Mouse (Mus musculus) cerebellum, postnatal 14 days (tissue): ENCODE results near the gene Hamp.

ENCODE experiments used
- DNase-seq, 2 experiments: peaks; one replicate each; pipeline ENCODE4 v3.0.0; 2021; ENCODE audit warnings: mixed read lengths in 2 of 2

Hamp gene

GRCm38 (mm10) chr7:30943909-30944635 lies at the start of gene Hamp:
TSS of gene Hamp (minus strand) at chr7:30944032.
- DNase-seq: no peak

GRCm38 (mm10) chr7:30992148-30992547 lies 48.3 kb upstream of the Hamp start:
- DNase-seq: no peak

GRCm38 (mm10) chr7:30988519-30989162 lies 44.8 kb upstream of the Hamp start:
- no peak for DNase-seq

DNA sequence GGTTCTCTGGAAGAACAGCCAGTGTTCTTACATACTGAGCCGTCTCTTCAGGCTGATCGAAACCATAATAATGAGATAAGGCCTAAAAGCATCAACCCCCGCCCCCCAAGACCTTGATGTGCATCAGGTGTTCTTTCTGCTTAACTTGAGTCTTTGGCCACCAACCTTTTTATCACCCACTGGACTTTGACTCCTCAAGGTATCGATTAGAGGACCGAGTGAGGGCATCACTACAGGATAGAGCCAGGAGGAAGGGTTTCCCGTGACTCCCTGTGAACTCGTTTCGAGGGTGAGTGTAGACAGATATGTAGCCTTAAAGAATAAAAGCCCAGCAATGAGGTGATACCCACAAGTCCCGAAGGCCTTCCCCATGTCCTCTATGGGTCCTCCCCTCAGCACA lies 41.5 kb upstream of the Hamp start:
- DNase-seq: no peak

GRCm38 (mm10) chr7:30981703-30982102 lies 37.9 kb upstream of the Hamp start:
- DNase-seq: no peak

DNA sequence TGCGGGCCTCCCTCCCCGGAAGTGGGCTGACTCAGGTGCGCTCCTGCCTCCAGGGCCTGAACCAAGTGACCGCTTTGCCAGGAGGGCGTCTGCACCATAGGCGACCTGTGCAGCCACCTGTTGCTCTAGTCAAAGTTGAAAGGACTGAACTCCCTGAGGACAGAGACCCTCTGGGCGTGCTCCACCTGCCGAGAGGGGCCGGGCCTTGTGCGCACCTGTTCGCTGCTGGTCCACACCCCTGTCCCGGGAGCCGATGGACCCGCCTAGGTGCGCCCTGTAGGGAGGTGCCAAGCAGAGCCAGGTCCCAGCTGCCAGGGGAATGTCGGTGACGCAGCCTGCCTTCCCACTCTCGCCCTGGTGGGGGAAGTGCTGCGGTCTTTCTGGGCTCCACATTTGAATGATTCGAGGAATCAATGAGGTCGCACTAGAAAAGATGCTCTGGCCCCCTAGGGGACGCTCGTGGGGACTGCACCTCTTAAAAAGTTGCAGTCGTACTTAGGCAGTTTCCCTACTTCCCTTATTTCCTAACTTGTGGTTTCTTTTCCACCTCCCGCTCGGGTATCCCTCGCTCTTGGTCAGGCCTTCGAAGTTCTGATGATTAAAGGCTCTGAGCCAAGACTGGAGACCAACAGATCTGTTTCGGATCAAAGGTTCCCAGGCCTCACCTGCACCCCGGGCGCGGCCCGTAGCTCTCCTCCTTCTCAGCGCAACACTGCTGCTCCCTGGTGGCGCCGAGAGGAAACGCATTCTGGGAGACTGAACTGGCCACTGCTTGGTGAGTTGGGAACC lies 29.9 kb upstream of the Hamp start, which contains the start of gene Fam187b:
Fam187b (plus strand) TSS at position 290 of the 789 bp plus-strand sequence.
- DNase-seq: peak; percentile 91 to 93

DNA sequence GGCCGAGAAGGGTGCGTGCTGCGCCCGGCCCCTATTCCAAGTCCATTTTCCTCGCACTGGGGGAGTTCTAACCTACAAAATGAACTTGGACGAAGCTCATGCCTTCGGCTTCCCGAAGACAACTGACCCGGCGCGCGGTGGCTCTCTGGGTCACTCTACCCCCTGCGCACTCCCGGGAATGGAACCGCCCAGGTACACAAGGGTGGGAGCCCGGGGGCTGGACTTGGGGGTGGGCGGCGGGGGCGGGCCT lies 29.3 kb upstream of the Hamp start, which contains the start of gene Lsr:
Lsr (minus strand) TSS at position 214 of the 250 bp plus-strand sequence.
- DNase-seq: no peak

DNA sequence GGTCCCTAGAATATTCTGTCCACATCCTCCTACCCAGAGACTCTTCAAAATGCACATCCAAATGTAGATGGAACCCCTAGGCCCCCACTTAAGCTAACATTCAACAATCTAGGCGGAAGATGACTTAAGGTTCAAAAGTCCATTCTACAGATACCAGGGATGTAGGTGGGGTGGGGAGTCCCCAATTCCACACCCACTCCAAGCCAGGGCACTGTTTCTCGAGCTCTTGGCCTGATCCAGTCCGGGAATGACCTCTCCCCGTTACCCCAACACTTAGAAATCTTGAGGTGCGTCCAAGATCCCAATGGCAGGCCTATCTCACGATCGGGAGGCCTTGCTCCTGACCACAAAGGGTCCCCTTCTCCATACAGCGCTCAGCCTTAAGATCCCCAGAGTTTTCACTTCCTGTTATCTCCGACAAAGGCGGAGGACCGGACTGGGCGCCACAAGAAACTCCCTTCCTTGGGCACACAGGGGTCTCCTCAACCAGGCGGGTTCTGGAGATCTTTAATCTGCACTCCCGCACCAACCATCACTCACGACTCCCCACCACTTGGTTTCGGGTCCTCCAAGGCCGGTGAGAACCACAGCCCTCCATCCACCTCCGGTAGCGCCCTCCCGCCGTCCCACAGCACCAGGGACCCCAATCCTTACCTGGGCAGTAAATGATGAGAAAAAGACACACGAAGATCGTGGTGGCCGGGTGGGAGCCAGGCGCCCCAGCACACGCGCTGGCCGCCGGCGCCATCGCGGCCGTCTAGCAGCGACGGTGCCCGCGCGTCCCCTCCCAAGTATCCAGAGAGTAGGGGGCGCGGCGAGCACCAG lies 28.8 kb upstream of the Hamp start:
- DNase-seq: no peak

DNA sequence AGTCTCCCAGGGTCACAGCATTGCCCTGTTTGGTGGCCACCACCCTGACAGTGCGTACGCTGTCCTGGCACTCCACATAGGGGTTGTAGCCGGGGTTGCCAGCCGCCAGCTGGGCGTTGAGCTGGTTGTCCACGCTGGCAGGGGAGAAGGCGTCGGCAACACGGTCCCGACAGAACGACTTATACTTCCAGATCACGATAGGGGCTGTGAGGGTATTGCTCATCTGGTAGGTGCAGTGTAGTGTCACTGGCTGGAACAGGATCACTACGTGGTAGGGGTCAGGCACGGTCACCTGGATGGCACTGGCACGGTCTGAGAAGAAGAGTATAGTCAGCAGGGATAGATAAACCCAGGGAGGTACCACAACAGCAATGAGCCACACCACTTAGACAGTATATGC lies 28.1 kb upstream of the Hamp start:
- no peak for DNase-seq

DNA sequence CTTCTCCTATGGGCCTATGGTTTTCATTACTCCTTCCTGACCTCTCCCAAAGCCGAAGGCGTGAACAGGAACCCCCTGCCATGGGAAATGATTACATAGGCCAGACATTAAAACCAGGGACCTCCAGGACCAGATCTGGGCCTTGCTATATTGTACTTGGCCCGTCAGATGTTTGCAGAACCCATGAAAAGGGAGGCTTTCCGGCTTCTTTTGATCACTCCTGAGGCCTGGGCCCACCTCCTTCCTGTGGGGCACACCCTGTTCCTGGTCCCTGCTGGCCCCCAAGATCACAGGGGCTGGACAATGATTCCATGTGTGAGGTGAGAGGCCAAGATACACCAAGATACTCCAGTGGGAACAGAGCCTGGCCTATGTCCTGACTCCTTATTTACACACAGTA lies 25.3 kb upstream of the Hamp start:
- DNase-seq: no peak

- no peak for DNase-seq
Observed at GRCm38 (mm10) chr7:30968611-30969010, 24.8 kb upstream of the Hamp start.

DNA sequence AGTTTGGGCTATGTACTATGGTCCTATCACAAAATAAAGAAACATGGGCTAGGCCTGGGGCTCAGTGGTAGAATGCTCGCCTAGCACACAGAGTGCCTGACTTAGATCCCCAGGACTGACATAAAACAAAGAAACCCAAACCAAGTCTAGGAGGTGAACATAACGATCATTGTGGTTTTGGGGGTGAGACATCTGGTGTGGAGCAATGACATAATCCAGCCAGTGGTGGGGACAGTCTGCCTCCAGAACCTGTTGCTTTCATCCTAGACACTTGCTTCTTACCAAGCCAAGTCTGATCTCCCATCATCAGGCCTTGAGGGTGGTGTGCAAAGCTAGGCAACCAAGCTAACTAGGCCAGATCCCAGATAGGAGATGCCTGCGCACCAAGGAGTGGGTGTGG lies 22.8 kb upstream of the Hamp start:
- no peak for DNase-seq

DNA sequence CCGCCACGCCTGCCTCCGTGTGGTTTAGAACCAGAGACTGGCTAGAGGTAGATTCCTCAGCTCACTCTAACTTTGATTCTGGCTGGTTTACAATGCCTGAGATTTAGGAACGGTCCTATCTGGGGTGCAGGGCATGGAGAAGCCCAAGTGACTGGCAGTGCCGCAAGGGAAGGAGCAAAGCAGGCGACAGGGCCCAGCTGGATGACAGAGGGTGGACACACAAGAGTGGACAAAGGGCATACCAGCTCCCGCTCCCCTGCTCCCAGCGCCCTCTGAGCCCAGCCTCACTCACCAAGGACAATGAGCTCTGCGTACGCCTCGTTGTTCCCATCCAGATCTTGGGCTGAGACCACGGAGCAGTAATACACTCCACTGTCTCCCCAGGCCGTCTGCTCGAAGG lies 21.8 kb upstream of the Hamp start:
- DNase-seq: no peak

- DNase-seq: no peak
Observed at GRCm38 (mm10) chr7:30964366-30964765, 20.5 kb upstream of the Hamp start.

DNA sequence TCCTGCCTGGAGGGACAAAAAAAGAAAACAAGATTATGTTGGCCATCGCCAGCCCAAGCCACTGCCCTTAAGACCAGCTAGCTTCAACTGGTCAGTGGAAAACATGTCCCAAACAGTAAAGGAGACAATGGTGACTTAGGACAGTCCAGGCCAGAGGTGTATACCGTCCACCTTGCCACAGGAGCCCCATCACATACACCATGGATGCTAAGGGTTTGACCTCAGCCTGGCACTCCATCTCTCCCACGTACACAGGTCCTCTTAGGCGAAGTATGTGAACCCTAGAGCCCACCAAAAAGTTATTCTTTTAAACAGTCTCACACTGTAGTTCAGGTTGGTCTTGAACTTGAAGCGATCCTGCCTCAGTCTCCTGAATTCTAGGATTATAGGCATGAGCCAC lies 19.0 kb upstream of the Hamp start:
- DNase-seq: no peak

- DNase-seq: no peak
Observed at GRCm38 (mm10) chr7:30959786-30960349, 16.0 kb upstream of the Hamp start.

DNA sequence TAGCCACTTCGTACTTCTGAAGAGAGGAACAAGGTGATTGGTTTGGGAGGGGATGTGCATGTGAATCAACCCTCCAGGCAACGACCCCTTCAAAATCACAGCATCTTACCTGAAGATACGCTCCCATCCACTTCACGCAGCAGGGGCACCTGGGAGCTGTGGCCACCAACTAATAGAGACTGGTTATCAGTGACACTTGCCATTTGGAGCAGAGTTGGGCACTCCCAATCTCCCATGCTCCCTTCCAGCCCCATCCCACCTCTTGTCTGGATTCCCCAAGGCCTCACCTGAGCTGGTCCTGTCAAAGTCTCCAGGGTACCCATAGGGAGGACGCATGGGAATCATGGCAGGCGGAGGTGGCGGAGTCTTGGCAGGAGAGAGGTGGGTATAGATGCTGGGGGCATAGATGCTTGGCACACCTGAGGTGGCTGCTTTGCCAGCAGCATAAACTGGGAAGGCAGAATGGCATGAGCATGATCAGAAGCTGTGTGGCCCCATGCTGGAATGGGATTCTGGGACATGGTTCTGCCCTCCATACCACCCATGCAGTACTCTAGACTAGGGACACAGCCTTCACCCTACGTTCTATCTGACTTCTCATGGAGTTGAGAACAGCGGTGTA lies 15.1 kb upstream of the Hamp start:
- DNase-seq: peak in 1 of 2 experiments; percentile 29

- peak; percentile 31 to 50 for DNase-seq
Observed at GRCm38 (mm10) chr7:30958109-30958865, 14.5 kb upstream of the Hamp start.

DNA sequence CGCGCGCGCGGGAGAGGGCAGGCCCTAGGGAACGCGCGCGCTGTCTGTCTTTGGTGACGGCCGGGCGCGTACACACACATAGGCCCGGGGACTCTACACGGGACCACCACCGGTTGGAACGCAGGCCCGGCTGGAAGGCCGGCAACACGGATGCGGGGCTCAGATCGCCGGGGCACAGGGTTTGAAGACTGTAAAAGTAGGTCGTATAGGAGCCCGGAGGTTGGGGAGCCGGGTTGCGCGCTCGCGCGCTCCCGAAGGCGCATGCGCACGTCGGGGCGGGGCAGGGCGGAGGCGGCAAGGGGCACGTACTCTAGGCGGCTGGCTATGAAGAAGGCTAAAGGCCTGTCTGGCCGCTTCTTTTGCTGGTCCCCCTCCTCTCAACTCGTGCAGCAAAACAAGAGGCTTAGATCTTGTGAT lies 13.5 kb upstream of the Hamp start:
- peak; percentile 93 to 96 for DNase-seq

DNA sequence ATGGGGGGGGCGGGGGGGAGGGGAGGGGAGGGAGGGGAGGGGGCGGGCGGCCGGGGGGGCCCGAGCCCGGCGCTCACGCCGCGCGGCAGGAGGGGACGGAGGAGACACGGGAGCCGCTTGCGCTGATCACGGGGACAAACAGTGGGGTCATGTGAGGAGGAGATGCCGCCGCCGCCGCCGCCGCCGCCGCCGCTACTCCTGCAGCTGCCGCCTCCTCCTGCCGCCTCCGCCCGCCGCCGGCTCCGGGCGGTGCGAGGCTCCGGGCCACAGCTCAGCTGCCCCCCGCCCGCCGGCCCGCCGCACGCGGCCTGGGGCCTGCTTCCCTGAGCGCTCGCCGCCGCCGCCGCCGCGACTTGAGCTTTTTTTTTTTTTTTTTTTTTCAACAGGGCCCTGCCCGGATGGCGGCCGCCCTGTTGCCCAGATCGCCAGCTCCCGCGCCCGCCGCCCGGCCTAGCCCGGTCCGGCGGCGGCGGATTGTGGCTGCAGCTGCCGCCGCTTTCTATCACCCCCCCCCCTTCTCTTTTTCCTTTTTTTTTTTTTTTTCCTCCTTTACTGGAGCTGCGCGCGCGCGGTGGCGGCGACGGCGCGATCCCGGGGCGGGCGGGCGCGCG lies 13.0 kb upstream of the Hamp start, which contains the start of gene Usf2:
Usf2 (minus strand) TSS at position 48 of the 611 bp plus-strand sequence.
- peak; percentile 85 to 89 for DNase-seq

GRCm38 (mm10) chr7:30956357-30956751 lies 12.5 kb upstream of the Hamp start:
- DNase-seq: no peak
